Mouse (Mus musculus) small intestine, adult 2 months (tissue): ENCODE results near the gene Morc2a. TPM values are rescaled to one million over a fixed set of nuclear protein-coding genes. Genes with fewer than 3 reads are reported as not detected.

Experiments
- H3K27ac ChIP-seq: fragments of 200-500 bp; 2 replicates; pipeline ENCODE4 v1.5.1; 2012; ENCODE audit warnings: low read depth, low read length, control low read depth, inconsistent platforms; ENCODE audit not compliant: insufficient read depth
- H3K27me3 ChIP-seq: fragments of 200-500 bp; 2 replicates; pipeline ENCODE4 v1.6.1; 2012; ENCODE audit warnings: mild to moderate bottlenecking, moderate library complexity, low read length, inconsistent platforms; ENCODE audit not compliant: control insufficient read depth, insufficient read depth
- H3K36me3 ChIP-seq: fragments of 200-500 bp; 2 replicates; pipeline ENCODE4 v1.6.1; 2012; ENCODE audit warnings: mild to moderate bottlenecking, low read length, control low read depth, inconsistent platforms; ENCODE audit not compliant: control insufficient read depth, insufficient read depth
- H3K4me1 ChIP-seq: fragments of 200-500 bp; 2 replicates; pipeline ENCODE4 v1.6.1; 2012; ENCODE audit warnings: low read length, inconsistent platforms, mixed read lengths; ENCODE audit not compliant: control insufficient read depth, insufficient read depth, insufficient read length
- H3K4me3 ChIP-seq: fragments of 200-500 bp; 2 replicates; pipeline ENCODE4 v1.5.1; 2012; ENCODE audit warnings: low read depth, mild to moderate bottlenecking, control low read depth, inconsistent platforms, low read length, moderate library complexity
- CTCF ChIP-seq: fragments of 200-500 bp; IDR thresholded peaks from 2 replicates; pipeline ENCODE4 v1.5.1; 2012; ENCODE audit warnings: low read depth, mild to moderate bottlenecking, control low read depth, inconsistent platforms, low read length, moderate library complexity, mixed read lengths; ENCODE audit not compliant: insufficient replicate concordance, insufficient read length; ENCODE audit errors: extremely low read depth
- POLR2A ChIP-seq: fragments of 200-500 bp; IDR thresholded peaks from 2 replicates; pipeline ENCODE4 v1.6.1; 2012; ENCODE audit warnings: low read depth, mild to moderate bottlenecking, control low read depth, inconsistent platforms, low read length, moderate library complexity
- WGBS: fragments of 180-500 bp; shearing (Covaris S2); methylation state at CpG from one replicate; pipeline ENCODE4 v1.1.7; 2018; 5-methylcytosine and 5-hydroxymethylcytosine counted together
- polyA plus RNA-seq: library from polyadenylated mRNA; depleted of rRNA; stranded (reverse); fragments of >200 nt; gene quantifications from 2 replicates; pipeline ENCODE4 v1.2.3, GENCODE M21; 2012

Gene Morc2a
- polyA plus RNA-seq, 1 experiment = 4.2 TPM

GRCm38 (mm10) chr11:3684723-3685430 is 35.9 kb downstream of the Morc2a start:
- no peak for TF ChIP-seq CTCF
- no peak for TF ChIP-seq POLR2A
- 92% methylated on average over 5 of the region's 5 CpGs for WGBS
- Histone ChIP-seq H3K4me1 (no peaks in the 10 kb centered on the region), H3K36me3 (peaks cover 70% of the 10 kb centered on the region), H3K27ac (no peak overlapping the region), H3K27me3 (no peaks in the 10 kb centered on the region), H3K4me3 (no peak overlapping the region)

GRCm38 (mm10) chr11:3685431-3685830 is 36.4 kb downstream of the Morc2a start:
- no peak overlapping the region for H3K27ac ChIP-seq
- H3K27me3 ChIP-seq = no peaks in the 10 kb centered on the region
- no peak for TF ChIP-seq CTCF
- no peak for TF ChIP-seq POLR2A
- H3K4me3 ChIP-seq = no peak overlapping the region
- 95% methylated on average over 8 of the region's 8 CpGs for WGBS
- H3K4me1 ChIP-seq = no peaks in the 10 kb centered on the region
- H3K36me3 ChIP-seq = peaks cover 68% of the 10 kb centered on the region

GRCm38 (mm10) chr11:3686318-3686717 is 37.3 kb downstream of the Morc2a start:
- H3K27me3 ChIP-seq = no peaks in the 10 kb centered on the region
- WGBS = 88% methylated on average over 2 of the region's 2 CpGs
- H3K4me3 ChIP-seq = no peak overlapping the region
- H3K36me3 ChIP-seq = peaks cover 65% of the 10 kb centered on the region
- TF ChIP-seq CTCF = no peak
- no peak for TF ChIP-seq POLR2A
- no peaks in the 10 kb centered on the region for H3K4me1 ChIP-seq
- H3K27ac ChIP-seq = no peak overlapping the region

GRCm38 (mm10) chr11:3686885-3687284 is 37.9 kb downstream of the Morc2a start:
- Histone ChIP-seq H3K4me1 (no peaks in the 10 kb centered on the region), H3K36me3 (peaks cover 61% of the 10 kb centered on the region), H3K27ac (no peak overlapping the region), H3K4me3 (no peak overlapping the region), H3K27me3 (no peaks in the 10 kb centered on the region)
- WGBS = 86% methylated on average over 2 of the region's 2 CpGs
- TF ChIP-seq POLR2A = no peak
- no peak for TF ChIP-seq CTCF

GRCm38 (mm10) chr11:3691746-3692145 is 42.8 kb downstream of the Morc2a start:
- H3K36me3 ChIP-seq = peaks cover 25% of the 10 kb centered on the region

GRCm38 (mm10) chr11:3696086-3696616 is 47.2 kb downstream of the Morc2a start:
- H3K36me3 ChIP-seq = no peaks in the 10 kb centered on the region
- H3K27ac ChIP-seq = no peak overlapping the region
- H3K4me3 ChIP-seq = no peak overlapping the region
- TF ChIP-seq POLR2A (no peak), CTCF (no peak)
- WGBS = 50% methylated on average over 5 of the region's 5 CpGs
- no peaks in the 10 kb centered on the region for H3K27me3 ChIP-seq
- H3K4me1 ChIP-seq = no peaks in the 10 kb centered on the region

More at GRCm38 (mm10) chr11:3691746-3692145, 42.8 kb downstream of the Morc2a start:
- Histone ChIP-seq H3K4me3 (no peak overlapping the region), H3K4me1 (no peaks in the 10 kb centered on the region), H3K27me3 (no peaks in the 10 kb centered on the region), H3K27ac (no peak overlapping the region)
- TF ChIP-seq POLR2A = no peak
- TF ChIP-seq CTCF = no peak
- WGBS = 93% methylated on average over 2 of the region's 2 CpGs

GRCm38 (mm10) chr11:3697441-3697840 is 48.5 kb downstream of the Morc2a start:
- TF ChIP-seq POLR2A (no peak), CTCF (no peak)
- Histone ChIP-seq H3K36me3 (no peaks in the 10 kb centered on the region), H3K27ac (no peak overlapping the region), H3K4me3 (no peak overlapping the region), H3K4me1 (no peaks in the 10 kb centered on the region), H3K27me3 (no peaks in the 10 kb centered on the region)
- 91% methylated on average over 3 of the region's 3 CpGs for WGBS
